Mouse (Mus musculus) CH12.LX (cell line): Measurements from ENCODE around the gene Slc25a34. TPM values are rescaled to one million over a fixed set of nuclear protein-coding genes. Genes with fewer than 3 reads are reported as not detected.

Source experiments
- DNase-seq: peaks from one replicate; pipeline ENCODE4 v3.0.0-alpha.2; 2013; ENCODE audit errors: extremely low read depth
- H3K27ac ChIP-seq: 2 replicates; pipeline ENCODE4 v1.5.1; 2012; ENCODE audit warnings: low read depth, mild to moderate bottlenecking, control low read depth, moderate library complexity; ENCODE audit not compliant: insufficient read depth
- H3K27me3 ChIP-seq: replicated peaks from 2 replicates; pipeline ENCODE3; 2012; ENCODE audit warnings: inconsistent platforms
- H3K36me3 ChIP-seq, 2 experiments: replicated peaks in 1 of 2; 2 replicates each; pipeline versions ENCODE3 to v1.6.1; 2012; ENCODE audit warnings: inconsistent platforms in 1 of 2, low read length in 1 of 2, mild to moderate bottlenecking in 1 of 2, mixed read lengths in 1 of 2, moderate library complexity in 1 of 2; ENCODE audit not compliant: control insufficient read depth in 1 of 2, insufficient read depth in 1 of 2
- H3K4me1 ChIP-seq, 2 experiments: 2 replicates each; pipeline ENCODE4 v1.6.1; 2012; ENCODE audit warnings: inconsistent platforms in 1 of 2, moderate library complexity in 1 of 2; ENCODE audit not compliant: insufficient read depth in 2 of 2, control insufficient read depth in 1 of 2
- H3K4me2 ChIP-seq: 2 replicates; pipeline ENCODE4 v1.6.1; 2012; ENCODE audit warnings: low read depth, mild to moderate bottlenecking, control low read depth; ENCODE audit not compliant: poor library complexity, insufficient read depth, severe bottlenecking
- H3K4me3 ChIP-seq, 3 experiments: fragments of 150-350 bp in 1 of 3; sonication (generic) in 1 of 3; replicated peaks in 1 of 3; 2 replicates each; pipeline versions ENCODE3 to v1.5.1; 2011 to 2012; ENCODE audit warnings: low read depth in 2 of 3, low read length in 2 of 3, mild to moderate bottlenecking in 2 of 3, moderate library complexity in 2 of 3, control low read depth in 1 of 3, improper control_type of control experiment in 1 of 3, inconsistent platforms in 1 of 3, mixed read lengths in 1 of 3; ENCODE audit not compliant: poor library complexity in 1 of 3
- H3K79me2 ChIP-seq: replicated peaks from 2 replicates; pipeline ENCODE4 v1.6.1; 2012; ENCODE audit warnings: mild to moderate bottlenecking, moderate library complexity; ENCODE audit not compliant: control insufficient read depth, poor library complexity, insufficient read depth, severe bottlenecking; ENCODE audit errors: extremely low read depth
- H3K9ac ChIP-seq: 2 replicates; pipeline ENCODE4 v1.6.1; 2012; ENCODE audit warnings: low read depth, mild to moderate bottlenecking, control low read depth, moderate library complexity; ENCODE audit not compliant: insufficient read depth
- H3K9me3 ChIP-seq: replicated peaks from 2 replicates; pipeline ENCODE3; 2012; ENCODE audit warnings: low read length, inconsistent platforms, mixed read lengths
- CHD1 ChIP-seq: IDR thresholded peaks from 2 replicates; pipeline ENCODE4 v1.6.1; 2012; ENCODE audit warnings: low read depth, low read length, improper control_type of control experiment, inconsistent platforms
- E2F4 ChIP-seq: IDR thresholded peaks from 2 replicates; pipeline ENCODE4 v1.6.1; 2011; ENCODE audit warnings: low read depth, low read length, improper control_type of control experiment; ENCODE audit not compliant: insufficient replicate concordance
- EP300 ChIP-seq: IDR thresholded peaks from 2 replicates; pipeline ENCODE4 v1.6.1; 2011; ENCODE audit warnings: low read length, improper control_type of control experiment
- HCFC1 ChIP-seq: IDR thresholded peaks from 2 replicates; pipeline ENCODE4 v1.6.1; 2012; ENCODE audit warnings: low read depth, mild to moderate bottlenecking, inconsistent platforms, low read length, improper control_type of control experiment
- IRF4 ChIP-seq: IDR thresholded peaks from 2 replicates; pipeline ENCODE4 v1.6.1; 2014; ENCODE audit warnings: low read depth, mild to moderate bottlenecking, inconsistent platforms, low read length, improper control_type of control experiment
- JUND ChIP-seq: conservative IDR thresholded peaks from 2 replicates; pipeline ENCODE4 v1.6.1; 2011; ENCODE audit warnings: low read depth, low read length, improper control_type of control experiment
- MEF2A ChIP-seq: IDR thresholded peaks from 2 replicates; pipeline ENCODE4 v1.6.1; 2014; ENCODE audit warnings: low read depth, mild to moderate bottlenecking, inconsistent platforms, low read length, improper control_type of control experiment, borderline replicate concordance
- NELFE ChIP-seq: IDR thresholded peaks from 2 replicates; pipeline ENCODE4 v1.6.1; 2011; ENCODE audit warnings: low read depth, low read length, improper control_type of control experiment
- PAX5 ChIP-seq: IDR thresholded peaks from 2 replicates; pipeline ENCODE4 v1.6.1; 2012; ENCODE audit warnings: low read length, inconsistent platforms, mixed read lengths
- RAD21 ChIP-seq: IDR thresholded peaks from 2 replicates; pipeline ENCODE4 v1.6.1; 2011; ENCODE audit warnings: low read depth, mild to moderate bottlenecking, low read length, improper control_type of control experiment, moderate library complexity
- SIN3A ChIP-seq: IDR thresholded peaks from 2 replicates; pipeline ENCODE4 v1.6.1; 2012; ENCODE audit warnings: low read length, improper control_type of control experiment, inconsistent platforms
- SMC3 ChIP-seq: IDR thresholded peaks from 2 replicates; pipeline ENCODE4 v1.6.1; 2011; ENCODE audit warnings: low read depth, low read length, improper control_type of control experiment
- TCF12 ChIP-seq: IDR thresholded peaks from 2 replicates; pipeline ENCODE4 v1.6.1; 2014; ENCODE audit warnings: low read depth, mild to moderate bottlenecking, inconsistent platforms, low read length, improper control_type of control experiment
- USF1 ChIP-seq: IDR thresholded peaks from 2 replicates; pipeline ENCODE4 v1.6.1; 2014; ENCODE audit warnings: low read depth, mild to moderate bottlenecking, inconsistent platforms, low read length, improper control_type of control experiment
- ZMIZ1 ChIP-seq: IDR thresholded peaks from 2 replicates; pipeline ENCODE4 v1.6.1; 2012; ENCODE audit warnings: low read depth, mild to moderate bottlenecking, inconsistent platforms, low read length, improper control_type of control experiment
- dilution Hi-C: fragments of 300-500 bp; cut with MboI; formaldehyde crosslinking; loops from 2 replicates; pipeline ENCODE4 v1.14.3; 2020; ENCODE audit warnings: low sequenced_read_pairs; ENCODE audit not compliant: extremely low pct_unique_long_range_greater_than_20kb, extremely low pct_ligation_motif_present
- in situ Hi-C: fragments of 300-500 bp; cut with MboI; formaldehyde crosslinking; loops from 3 replicates; pipeline ENCODE4 v1.14.3; 2019; ENCODE audit warnings: low sequenced_read_pairs, low pct_ligation_motif_present, low pct_unique_long_range_greater_than_20kb, mixed read lengths
- polyA plus RNA-seq: library from polyadenylated mRNA; unstranded; fragments of >175 nt; gene quantifications from 2 replicates; pipeline ENCODE4 v1.2.1, GENCODE M21; 2012; ENCODE audit warnings: low read depth; ENCODE audit not compliant: insufficient read length
- total RNA-seq, 2 experiments: library from RNA; depleted of rRNA; stranded (reverse); fragments of 300-350 nt in 1 of 2; fragments of >200 nt in 1 of 2; gene quantifications; 2 replicates each; pipeline ENCODE4 v1.2.3; 2012 to 2014

Slc25a34 gene
- total and polyA plus RNA-seq, 3 experiments: 0.23 to 1.7 (median 0.64) TPM

DNA sequence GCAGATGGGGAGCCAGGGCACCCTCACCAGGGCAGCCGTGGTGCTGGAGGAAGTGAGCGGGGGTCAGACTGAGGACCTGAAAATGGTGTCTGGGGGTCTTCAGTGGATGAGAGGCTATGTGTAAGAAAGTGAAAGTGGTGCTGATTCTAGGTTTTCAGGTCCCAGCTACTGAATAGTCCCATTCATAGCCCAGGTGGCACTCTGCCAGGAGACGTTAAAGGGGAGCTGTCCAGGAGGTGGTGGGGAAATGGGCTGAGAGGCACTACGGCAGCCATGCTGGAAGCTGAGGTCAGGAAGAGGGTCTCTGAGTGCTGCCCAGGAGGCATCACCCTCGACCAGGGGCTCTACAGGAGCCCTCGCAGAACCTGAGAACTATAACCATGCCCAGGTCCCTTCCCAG, 25.6 kb upstream of the Slc25a34 start:
- in situ Hi-C loops (no loop called here), dilution Hi-C loops (no loop called here)
- H3K79me2 ChIP-seq: peaks cover 3% of the 10 kb centered on the region; the same call in 1 of the 2 replicates
- no peak for DNase-seq
- H3K27ac ChIP-seq: no peak overlapping the region
- no peak overlapping the region for H3K4me3 ChIP-seq
- no peak overlapping the region for H3K9ac ChIP-seq
- H3K9me3 ChIP-seq: no peaks in the 10 kb centered on the region
- H3K4me1 ChIP-seq: peaks cover 0 to 32% of the 10 kb centered on the region in 2 experiments; a peak in 2 of 4 replicates
- H3K4me2 ChIP-seq: no peak overlapping the region
- TF ChIP-seq HCFC1 (no peak), SMC3 (no peak), SIN3A (no peak)
- H3K27me3 ChIP-seq: no peaks in the 10 kb centered on the region
- peaks cover 18 to 81% of the 10 kb centered on the region in 2 experiments for H3K36me3 ChIP-seq

DNA sequence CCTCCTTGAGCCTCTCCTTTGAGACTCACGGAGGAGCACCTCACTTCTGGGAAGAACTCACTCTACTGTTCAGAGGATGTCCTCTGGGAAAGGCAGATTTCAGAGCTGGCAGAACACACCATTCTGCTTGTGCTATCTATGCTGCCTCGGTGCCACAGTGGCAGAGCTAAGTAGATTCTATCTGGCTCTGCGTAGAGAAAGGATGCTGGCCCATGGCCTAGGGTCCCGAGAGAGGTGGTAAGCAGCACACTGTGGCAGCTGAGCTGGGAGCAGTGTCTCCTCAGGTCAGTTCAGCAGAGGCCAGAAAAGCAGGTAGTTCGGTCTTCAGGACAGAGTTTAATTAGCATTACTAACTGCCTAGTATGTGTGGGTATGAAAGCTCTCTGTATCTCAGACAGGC, 24.6 kb upstream of the Slc25a34 start:
- no peaks in the 10 kb centered on the region; the same call in 1 of the 2 replicates for H3K79me2 ChIP-seq
- no peaks in the 10 kb centered on the region for H3K27me3 ChIP-seq
- TF ChIP-seq CHD1 (no peak), IRF4 (no peak), USF1 (no peak), HCFC1 (no peak), SIN3A (no peak), PAX5 (no peak), TCF12 (no peak), EP300 (no peak), E2F4 (no peak), JUND (no peak), RAD21 (no peak), ZMIZ1 (no peak), MEF2A (no peak)
- H3K9me3 ChIP-seq: no peaks in the 10 kb centered on the region
- in situ Hi-C loops (no loop called here), dilution Hi-C loops (no loop called here)
- no peak overlapping the region for H3K9ac ChIP-seq
- H3K36me3 ChIP-seq: peaks cover 11 to 78% of the 10 kb centered on the region in 2 experiments
- no peak for DNase-seq
- H3K4me1 ChIP-seq: peaks cover 0 to 31% of the 10 kb centered on the region in 2 experiments; a peak in 2 of 4 replicates
- no peak overlapping the region for H3K4me3 ChIP-seq
- no peak overlapping the region for H3K27ac ChIP-seq
- no peak overlapping the region for H3K4me2 ChIP-seq

DNA sequence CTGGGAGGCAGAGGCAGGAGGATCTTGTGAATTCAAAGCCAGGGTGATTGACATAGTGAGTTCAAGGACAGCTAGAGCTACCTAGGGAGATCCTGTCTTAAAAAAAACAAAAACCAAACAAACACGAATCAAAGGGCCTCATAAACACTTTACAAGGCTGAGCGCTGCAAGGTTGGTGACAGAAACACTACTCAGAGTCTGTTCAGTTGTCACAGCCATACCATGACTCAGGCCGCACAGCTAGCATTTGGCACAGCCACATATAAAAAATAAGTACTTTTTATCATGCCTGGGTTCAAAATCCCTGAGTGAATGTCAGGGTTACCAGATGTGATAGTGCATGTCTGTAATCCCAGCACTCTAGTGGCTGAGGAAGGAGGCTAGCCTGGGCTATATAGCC, 23.6 kb upstream of the Slc25a34 start:
- in situ Hi-C loops: no loop called here
- Histone ChIP-seq H3K9me3 (no peaks in the 10 kb centered on the region), H3K4me1 (peaks cover 0 to 23% of the 10 kb centered on the region in 2 experiments; a peak in 2 of 4 replicates), H3K79me2 (no peaks in the 10 kb centered on the region; the same call in 1 of the 2 replicates), H3K4me2 (no peak overlapping the region), H3K4me3 (no peak overlapping the region), H3K27ac (no peak overlapping the region), H3K27me3 (no peaks in the 10 kb centered on the region), H3K9ac (no peak overlapping the region), H3K36me3 (peaks cover 13 to 79% of the 10 kb centered on the region in 2 experiments)
- DNase-seq: no peak
- dilution Hi-C loops: no loop called here
- TF ChIP-seq NELFE: no peak
